Mouse (Mus musculus): ENCODE results near the gene Rbpjl. TPM values are rescaled to one million over a fixed set of nuclear protein-coding genes. Genes with fewer than 3 reads are reported as not detected.

Gene Rbpjl
- polyA plus RNA-seq, 1 experiment from 2014 or later, result not detected

DNA sequence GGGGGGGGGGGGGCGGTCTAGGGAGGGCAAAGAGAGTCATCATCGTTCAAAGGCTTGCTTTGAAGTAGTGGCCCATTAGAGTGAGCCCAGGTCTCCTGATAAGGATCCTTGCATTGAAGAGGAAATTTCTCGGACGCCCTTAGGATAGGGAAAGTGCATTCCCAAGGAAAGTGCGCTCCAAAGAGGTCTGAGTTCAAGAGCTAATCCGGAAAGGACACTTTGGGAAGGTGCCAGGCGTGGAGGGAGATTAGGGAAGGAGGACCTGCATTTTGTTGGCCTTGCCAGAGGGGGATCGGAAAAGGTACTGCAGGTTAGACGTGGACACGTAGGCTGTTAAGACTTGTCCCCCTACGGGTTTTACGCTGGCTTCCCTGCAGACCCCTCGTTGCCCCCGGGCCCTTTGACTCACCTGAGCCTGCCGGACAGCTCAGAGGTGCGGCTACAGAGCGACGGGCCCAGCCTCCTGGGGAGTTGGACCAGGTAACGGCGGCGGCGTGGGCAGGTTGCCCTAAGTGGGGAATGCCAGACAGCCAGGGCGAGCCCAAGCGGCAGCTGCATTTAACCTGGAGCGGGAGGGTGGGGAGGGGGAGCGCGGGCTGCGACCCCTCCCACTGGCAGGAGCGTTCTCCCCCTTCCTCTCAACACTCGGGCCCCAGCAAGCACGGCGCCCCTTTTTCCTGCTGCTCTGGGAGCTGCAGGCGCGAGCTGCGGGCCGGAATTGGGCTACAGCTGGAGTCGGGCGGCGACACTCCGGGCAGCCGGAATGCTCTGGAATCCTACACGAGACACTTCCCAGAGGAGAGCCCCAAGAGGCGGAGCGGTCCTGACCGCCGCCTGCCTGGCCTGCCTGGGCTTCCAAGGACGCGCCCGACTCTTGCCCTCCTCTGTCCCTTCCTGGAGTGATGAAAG is 1.4 kb downstream of the Rbpjl start:
- 2% methylated on average over 48 of the region's 49 CpGs for WGBS
- Histone ChIP-seq H3K4me3 (replicated peaks; ENCODE audit: low read depth, low read length) (peak overlapping the region; percentile 24), H3K4me1 (ENCODE audit: control insufficient read depth, insufficient read depth, low read length) (peaks cover 7% of the 10 kb centered on the region), H3K27ac (replicated peaks; ENCODE audit: low read depth, low read length) (no peak overlapping the region), H3K27me3 (ENCODE audit: control insufficient read depth, insufficient read depth, low read length) (peaks cover 97% of the 10 kb centered on the region), H3K9ac (replicated peaks; ENCODE audit: low read length) (no peak overlapping the region), H3K4me2 (ENCODE audit: low read length) (peak overlapping the region; percentile 42), H3K9me3 (ENCODE audit: control insufficient read depth, low read length) (no peaks in the 10 kb centered on the region), H3K36me3 (ENCODE audit: control insufficient read depth, insufficient read depth, low read length) (no peaks in the 10 kb centered on the region)
- ATAC-seq (ENCODE audit: low FRiP score, low TSS enrichment) (no peak), DNase-seq (peak; percentile 43)

DNA sequence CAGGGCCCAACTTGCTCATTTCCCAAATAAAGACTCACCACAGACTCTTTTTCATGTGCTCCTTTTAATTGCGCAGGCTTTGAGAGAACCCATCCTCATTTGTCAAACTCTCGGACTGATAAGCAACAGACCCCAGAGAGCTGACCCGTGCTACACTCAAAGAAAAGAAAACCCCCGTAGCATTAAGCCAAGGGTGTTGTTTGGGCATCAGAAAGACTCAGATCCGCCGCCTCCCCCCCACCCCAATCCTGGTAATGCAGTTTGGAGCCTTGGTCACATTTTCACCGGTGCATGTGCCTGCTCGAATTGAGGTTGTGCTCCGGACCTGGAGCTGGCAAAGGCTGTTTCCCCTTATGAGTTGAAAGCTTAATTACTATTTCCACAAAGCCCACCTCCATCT is 2.1 kb downstream of the Rbpjl start, which contains the start of gene Matn4:
Gene Matn4 (minus strand): TSS at position 101 of the 400 bp plus-strand sequence.
- H3K9ac ChIP-seq (replicated peaks; ENCODE audit: low read length), result no peak within 1 kb of the TSS
- no peaks in the 10 kb centered on the region for H3K36me3 ChIP-seq (ENCODE audit: control insufficient read depth, insufficient read depth, low read length)
- H3K4me3 ChIP-seq (replicated peaks; ENCODE audit: low read depth, low read length), result peak within 1 kb of the TSS; percentile 24
- H3K9me3 ChIP-seq (ENCODE audit: control insufficient read depth, low read length), result no peaks in the 10 kb centered on the region
- no peak for ATAC-seq (ENCODE audit: low FRiP score, low TSS enrichment)
- H3K4me2 ChIP-seq (ENCODE audit: low read length), result peak within 1 kb of the TSS; percentile 42
- H3K27me3 ChIP-seq (ENCODE audit: control insufficient read depth, insufficient read depth, low read length), result peaks cover 95% of the 10 kb centered on the region
- no peak for DNase-seq
- H3K4me1 ChIP-seq (ENCODE audit: control insufficient read depth, insufficient read depth, low read length), result peaks cover 7% of the 10 kb centered on the region
- 6% methylated on average over 9 of the region's 9 CpGs for WGBS
- no peak within 1 kb of the TSS for H3K27ac ChIP-seq (replicated peaks; ENCODE audit: low read depth, low read length)

DNA sequence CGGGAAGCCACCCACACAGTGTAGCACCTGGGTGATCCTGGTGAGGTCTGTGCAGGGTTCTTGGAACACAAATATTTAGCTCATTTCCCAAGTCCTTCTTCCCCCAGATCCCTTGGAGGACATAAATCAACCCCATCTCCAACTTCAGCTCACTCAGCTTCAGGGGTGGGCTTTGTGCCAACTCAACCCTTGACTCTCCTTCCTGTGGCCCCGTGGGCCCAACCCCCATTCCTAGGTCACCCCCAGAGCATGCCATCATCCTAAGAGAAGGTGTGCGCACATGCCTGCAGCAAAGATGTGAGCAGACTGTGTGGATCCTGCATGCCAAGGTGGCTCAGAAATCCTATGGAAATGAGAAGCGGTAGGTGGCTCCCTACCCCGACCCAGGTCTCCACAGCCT is 2.6 kb downstream of the Rbpjl start:
- WGBS, result 38% methylated on average over 5 of the region's 5 CpGs
- Histone ChIP-seq H3K27ac (replicated peaks; ENCODE audit: low read depth, low read length) (no peak overlapping the region), H3K27me3 (ENCODE audit: control insufficient read depth, insufficient read depth, low read length) (peaks cover 91% of the 10 kb centered on the region), H3K36me3 (ENCODE audit: control insufficient read depth, insufficient read depth, low read length) (no peaks in the 10 kb centered on the region), H3K9me3 (ENCODE audit: control insufficient read depth, low read length) (no peaks in the 10 kb centered on the region), H3K4me2 (ENCODE audit: low read length) (no peak overlapping the region), H3K4me1 (ENCODE audit: control insufficient read depth, insufficient read depth, low read length) (peaks cover 6% of the 10 kb centered on the region), H3K9ac (replicated peaks; ENCODE audit: low read length) (no peak overlapping the region), H3K4me3 (replicated peaks; ENCODE audit: low read depth, low read length) (no peak overlapping the region)
- ATAC-seq (ENCODE audit: low FRiP score, low TSS enrichment) (no peak), DNase-seq (no peak)

DNA sequence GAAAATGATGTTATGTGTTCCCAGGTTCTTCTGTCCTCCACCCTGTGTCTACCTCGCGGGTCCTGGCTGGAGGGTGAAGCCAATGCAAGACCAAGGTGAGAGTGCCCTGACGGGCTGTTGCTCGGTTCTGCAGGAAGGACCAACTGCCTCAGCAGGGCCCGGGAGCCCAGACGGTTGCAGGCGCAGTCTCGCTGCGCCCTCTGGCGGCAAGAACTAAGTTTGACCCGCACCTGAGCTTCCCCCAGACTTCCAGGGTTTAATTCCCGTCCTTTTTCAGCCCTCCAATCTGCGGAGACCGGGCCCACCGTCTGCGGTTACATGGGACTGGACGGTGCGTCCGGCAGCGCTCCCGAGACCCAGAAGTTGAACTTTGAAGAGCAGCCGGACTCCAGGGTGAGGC is 4.8 kb downstream of the Rbpjl start:
- no peak overlapping the region for H3K4me2 ChIP-seq (ENCODE audit: low read length)
- ATAC-seq (ENCODE audit: low FRiP score, low TSS enrichment) (no peak; the same call in 1 of the 2 replicates), DNase-seq (peak; percentile 89)
- H3K4me1 ChIP-seq (ENCODE audit: control insufficient read depth, insufficient read depth, low read length), result peaks cover 5% of the 10 kb centered on the region
- WGBS, result under 1% methylated on average over 22 of the region's 22 CpGs
- H3K27ac ChIP-seq (replicated peaks; ENCODE audit: low read depth, low read length), result no peak overlapping the region
- peaks cover 71% of the 10 kb centered on the region for H3K27me3 ChIP-seq (ENCODE audit: control insufficient read depth, insufficient read depth, low read length)
- H3K4me3 ChIP-seq (replicated peaks; ENCODE audit: low read depth, low read length), result no peak overlapping the region
- H3K9me3 ChIP-seq (ENCODE audit: control insufficient read depth, low read length), result no peaks in the 10 kb centered on the region
- no peak overlapping the region for H3K9ac ChIP-seq (replicated peaks; ENCODE audit: low read length)
- no peaks in the 10 kb centered on the region for H3K36me3 ChIP-seq (ENCODE audit: control insufficient read depth, insufficient read depth, low read length)

DNA sequence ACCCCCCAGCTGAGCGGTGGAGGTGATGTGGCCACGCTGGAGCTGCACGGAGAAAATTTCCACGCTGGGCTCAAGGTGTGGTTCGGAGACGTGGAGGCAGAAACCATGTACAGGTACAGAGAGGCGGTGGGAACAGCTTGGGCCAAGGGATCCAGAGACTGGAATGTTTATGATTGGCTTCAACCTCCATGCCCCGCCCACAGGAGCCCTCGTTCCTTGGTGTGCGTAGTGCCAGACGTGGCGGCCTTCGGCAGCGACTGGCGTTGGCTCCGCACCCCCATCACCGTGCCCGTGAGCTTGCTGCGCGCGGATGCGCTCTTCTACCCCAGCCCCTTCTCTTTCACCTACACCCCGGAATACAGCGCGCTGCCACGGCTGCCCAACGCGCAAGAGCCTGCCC is 11.2 kb downstream of the Rbpjl start:
- H3K9me3 ChIP-seq (ENCODE audit: control insufficient read depth, low read length), result no peaks in the 10 kb centered on the region
- H3K4me3 ChIP-seq (replicated peaks; ENCODE audit: low read depth, low read length), result peak overlapping the region; percentile 14; the same call in 1 of the 2 replicates
- no peaks in the 10 kb centered on the region for H3K4me1 ChIP-seq (ENCODE audit: control insufficient read depth, insufficient read depth, low read length)
- peak; percentile 27 for DNase-seq
- H3K9ac ChIP-seq (replicated peaks; ENCODE audit: low read length), result no peak overlapping the region
- peaks cover 7% of the 10 kb centered on the region for H3K27me3 ChIP-seq (ENCODE audit: control insufficient read depth, insufficient read depth, low read length)
- no peaks in the 10 kb centered on the region for H3K36me3 ChIP-seq (ENCODE audit: control insufficient read depth, insufficient read depth, low read length)
- no peak overlapping the region for H3K27ac ChIP-seq (replicated peaks; ENCODE audit: low read depth, low read length)
- ATAC-seq (ENCODE audit: low FRiP score, low TSS enrichment), result no peak
- WGBS, result 29% methylated on average over 28 of the region's 28 CpGs
- H3K4me2 ChIP-seq (ENCODE audit: low read length), result peak overlapping the region; percentile 40

DNA sequence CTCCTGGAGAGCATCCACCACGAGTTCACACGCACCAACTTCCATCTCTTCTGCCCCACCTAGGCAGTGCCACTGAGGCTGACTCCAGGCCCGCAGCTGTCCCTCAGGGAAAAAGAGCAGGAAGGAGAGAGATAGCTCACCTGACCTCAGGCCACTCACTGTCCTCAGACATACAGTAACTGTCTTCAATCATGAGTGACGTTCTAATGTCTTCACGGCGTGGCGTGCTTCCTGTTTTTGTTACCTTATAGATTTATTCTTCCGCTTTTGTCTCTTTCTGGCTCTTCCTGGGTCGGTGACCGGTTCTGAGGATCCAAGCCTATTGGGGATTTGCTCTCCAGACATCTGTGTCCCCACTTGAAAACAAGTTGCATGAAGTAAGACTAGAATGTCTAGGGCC is 11.6 kb downstream of the Rbpjl start:
- no peak overlapping the region for H3K9ac ChIP-seq (replicated peaks; ENCODE audit: low read length)
- H3K4me1 ChIP-seq (ENCODE audit: control insufficient read depth, insufficient read depth, low read length), result no peaks in the 10 kb centered on the region
- H3K4me3 ChIP-seq (replicated peaks; ENCODE audit: low read depth, low read length), result peak overlapping the region; percentile 14; the same call in 1 of the 2 replicates
- H3K36me3 ChIP-seq (ENCODE audit: control insufficient read depth, insufficient read depth, low read length), result no peaks in the 10 kb centered on the region
- DNase-seq, result no peak
- WGBS, result 78% methylated on average over 10 of the region's 10 CpGs
- no peak overlapping the region for H3K27ac ChIP-seq (replicated peaks; ENCODE audit: low read depth, low read length)
- ATAC-seq (ENCODE audit: low FRiP score, low TSS enrichment), result no peak
- H3K9me3 ChIP-seq (ENCODE audit: control insufficient read depth, low read length), result no peaks in the 10 kb centered on the region
- H3K4me2 ChIP-seq (ENCODE audit: low read length), result peak overlapping the region; percentile 40
- peaks cover 4% of the 10 kb centered on the region; the same call in 1 of the 2 replicates for H3K27me3 ChIP-seq (ENCODE audit: control insufficient read depth, insufficient read depth, low read length)

DNA sequence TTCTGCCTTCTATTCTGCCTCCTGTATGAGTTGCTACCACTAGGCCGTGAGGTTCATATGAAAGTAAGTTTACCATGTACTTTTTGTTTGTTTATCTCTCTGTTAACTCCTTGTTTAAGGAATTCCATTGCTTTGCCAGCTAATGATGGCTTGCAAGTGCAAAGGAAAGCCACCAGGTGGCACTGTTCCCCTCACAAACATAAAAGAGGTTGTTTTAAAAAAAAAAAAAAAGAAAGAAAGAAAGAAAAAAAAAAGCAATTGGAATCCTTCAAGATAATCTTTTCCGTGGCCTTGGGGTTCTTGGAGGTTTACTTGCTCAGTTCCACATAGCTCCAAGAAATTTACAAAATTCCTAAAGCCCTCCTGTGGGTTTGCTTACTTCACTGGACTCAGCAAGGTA is 14.3 kb downstream of the Rbpjl start:
- Histone ChIP-seq H3K4me3 (replicated peaks; ENCODE audit: low read depth, low read length) (no peak overlapping the region), H3K27ac (replicated peaks; ENCODE audit: low read depth, low read length) (no peak overlapping the region), H3K9me3 (ENCODE audit: control insufficient read depth, low read length) (no peaks in the 10 kb centered on the region), H3K36me3 (ENCODE audit: control insufficient read depth, insufficient read depth, low read length) (no peaks in the 10 kb centered on the region), H3K9ac (replicated peaks; ENCODE audit: low read length) (no peak overlapping the region), H3K4me1 (ENCODE audit: control insufficient read depth, insufficient read depth, low read length) (no peaks in the 10 kb centered on the region), H3K27me3 (ENCODE audit: control insufficient read depth, insufficient read depth, low read length) (no peaks in the 10 kb centered on the region), H3K4me2 (ENCODE audit: low read length) (no peak overlapping the region)
- DNase-seq, result peak; percentile 82
- 1% methylated on average over 2 of the region's 2 CpGs for WGBS
- ATAC-seq (ENCODE audit: low FRiP score, low TSS enrichment), result no peak

DNA sequence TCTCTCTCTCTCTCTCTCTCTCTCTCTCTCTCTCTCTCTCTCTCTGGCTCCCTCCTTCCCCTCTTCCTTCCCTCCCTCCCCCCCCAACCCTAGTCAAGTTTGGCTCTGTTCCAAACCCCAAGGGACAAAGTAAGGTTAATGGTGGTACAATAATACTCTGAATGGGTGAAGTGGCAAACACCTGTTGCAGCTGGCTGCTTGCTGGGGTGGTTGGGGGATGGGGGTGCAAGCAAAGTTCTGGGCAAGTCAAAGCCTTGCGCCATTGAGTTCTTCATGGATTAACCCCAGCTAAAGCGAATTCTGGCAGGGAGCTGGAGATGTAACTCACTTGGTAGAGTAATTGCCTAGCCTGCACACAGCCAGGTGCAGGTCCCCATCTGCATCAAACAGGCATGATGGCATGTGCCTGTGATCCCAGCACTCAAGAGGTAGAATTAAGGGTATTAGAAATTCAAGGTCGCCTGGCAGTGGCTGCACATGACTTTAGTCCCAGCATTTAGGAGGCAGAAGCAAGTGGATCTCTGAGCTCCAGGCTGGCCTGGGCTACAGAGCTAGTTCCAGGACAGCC is 15.5 kb downstream of the Rbpjl start:
- no peak overlapping the region for H3K4me2 ChIP-seq (ENCODE audit: low read length)
- no peaks in the 10 kb centered on the region for H3K27me3 ChIP-seq (ENCODE audit: control insufficient read depth, insufficient read depth, low read length)
- no peaks in the 10 kb centered on the region for H3K9me3 ChIP-seq (ENCODE audit: control insufficient read depth, low read length)
- H3K4me3 ChIP-seq (replicated peaks; ENCODE audit: low read depth, low read length), result no peak overlapping the region
- 34% methylated on average over 3 of the region's 3 CpGs for WGBS
- DNase-seq, result no peak
- no peaks in the 10 kb centered on the region for H3K36me3 ChIP-seq (ENCODE audit: control insufficient read depth, insufficient read depth, low read length)
- no peak for ATAC-seq (ENCODE audit: low FRiP score, low TSS enrichment)
- H3K4me1 ChIP-seq (ENCODE audit: control insufficient read depth, insufficient read depth, low read length), result no peaks in the 10 kb centered on the region
- no peak overlapping the region for H3K9ac ChIP-seq (replicated peaks; ENCODE audit: low read length)
- no peak overlapping the region for H3K27ac ChIP-seq (replicated peaks; ENCODE audit: low read depth, low read length)

Measured in midbrain, embryonic 14.5 days (tissue).